Mouse (Mus musculus) sigmoid colon, adult 10 weeks (tissue): ENCODE measurements around the gene Exosc2. TPM values are rescaled to one million over a fixed set of nuclear protein-coding genes. Genes with fewer than 3 reads are reported as not detected.

Source experiments
- polyA plus RNA-seq: library from polyadenylated mRNA; stranded (reverse); fragments of 350-450 nt; fragmentation: Illumina TruSeq; extraction: RNeasy Lipid Tissue Mini Kit (QIAGEN cat#74804); gene quantifications from one replicate; pipeline ENCODE4 v1.2.3, GENCODE M21; 2014; ENCODE audit warnings: low read depth, low replicate concordance

Exosc2 gene
- polyA plus RNA-seq: 10.4 TPM

DNA sequence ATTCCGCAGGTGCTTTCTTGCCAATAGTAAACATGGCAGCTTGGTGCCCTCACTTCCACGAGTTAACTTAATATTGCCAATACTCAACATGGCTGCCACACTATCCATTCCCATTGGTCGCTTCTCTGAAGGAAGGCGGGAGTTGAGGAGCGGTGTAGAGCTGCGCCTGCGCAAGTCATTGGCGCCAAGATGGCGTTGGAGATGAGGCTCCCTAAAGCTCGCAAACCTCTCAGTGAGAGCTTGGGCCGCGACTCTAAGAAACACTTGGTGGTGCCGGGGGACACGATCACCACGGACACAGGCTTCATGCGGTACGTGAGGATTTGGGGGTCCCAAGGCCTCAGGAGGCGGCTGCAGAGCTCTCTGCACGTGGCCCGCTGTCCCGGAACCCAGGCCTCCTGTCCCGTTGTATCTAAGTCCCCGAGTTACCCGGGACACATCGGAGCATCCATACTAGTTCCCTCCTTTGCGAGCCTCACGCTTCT is at the start of gene Exosc2:
TSS of gene Exosc2 (plus strand) at position 165 of the 485 bp plus-strand sequence.

DNA sequence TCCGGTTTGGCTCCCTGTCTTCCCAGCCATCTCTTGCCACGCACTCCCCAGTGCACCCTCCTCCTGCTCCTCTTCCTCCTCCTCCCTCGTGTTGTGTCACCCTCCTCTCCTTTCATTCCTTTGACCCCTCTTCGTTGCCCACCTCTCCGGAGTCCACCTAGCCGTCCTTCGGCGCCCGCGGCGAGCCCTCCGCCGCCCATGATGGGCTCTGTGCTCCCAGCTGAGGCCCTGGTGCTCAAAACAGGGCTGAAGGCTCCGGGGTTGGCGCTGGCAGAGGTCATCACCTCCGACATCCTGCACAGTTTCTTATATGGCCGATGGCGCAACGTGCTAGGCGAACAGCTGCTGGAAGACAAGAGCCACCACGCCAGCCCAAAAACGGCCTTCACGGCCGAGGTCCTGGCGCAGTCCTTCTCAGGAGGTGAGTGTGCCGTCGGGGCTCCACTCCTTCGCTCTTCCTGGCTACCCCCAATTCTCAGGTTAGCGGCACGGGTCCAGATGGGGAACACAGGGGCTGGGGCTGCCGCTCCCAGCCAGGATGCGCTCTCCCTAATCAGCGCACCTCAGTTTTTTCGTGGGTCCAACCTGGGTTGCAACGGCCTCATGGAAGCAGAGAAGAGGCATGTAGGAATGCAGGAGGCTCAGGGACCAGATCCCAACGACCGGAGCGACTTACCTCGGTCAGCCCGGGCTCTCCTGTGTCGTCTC is 30.5 kb upstream of the Exosc2 start, which contains the start of gene Prdm12:
TSS of gene Prdm12 (plus strand) at position 137 of the 708 bp plus-strand sequence.

DNA sequence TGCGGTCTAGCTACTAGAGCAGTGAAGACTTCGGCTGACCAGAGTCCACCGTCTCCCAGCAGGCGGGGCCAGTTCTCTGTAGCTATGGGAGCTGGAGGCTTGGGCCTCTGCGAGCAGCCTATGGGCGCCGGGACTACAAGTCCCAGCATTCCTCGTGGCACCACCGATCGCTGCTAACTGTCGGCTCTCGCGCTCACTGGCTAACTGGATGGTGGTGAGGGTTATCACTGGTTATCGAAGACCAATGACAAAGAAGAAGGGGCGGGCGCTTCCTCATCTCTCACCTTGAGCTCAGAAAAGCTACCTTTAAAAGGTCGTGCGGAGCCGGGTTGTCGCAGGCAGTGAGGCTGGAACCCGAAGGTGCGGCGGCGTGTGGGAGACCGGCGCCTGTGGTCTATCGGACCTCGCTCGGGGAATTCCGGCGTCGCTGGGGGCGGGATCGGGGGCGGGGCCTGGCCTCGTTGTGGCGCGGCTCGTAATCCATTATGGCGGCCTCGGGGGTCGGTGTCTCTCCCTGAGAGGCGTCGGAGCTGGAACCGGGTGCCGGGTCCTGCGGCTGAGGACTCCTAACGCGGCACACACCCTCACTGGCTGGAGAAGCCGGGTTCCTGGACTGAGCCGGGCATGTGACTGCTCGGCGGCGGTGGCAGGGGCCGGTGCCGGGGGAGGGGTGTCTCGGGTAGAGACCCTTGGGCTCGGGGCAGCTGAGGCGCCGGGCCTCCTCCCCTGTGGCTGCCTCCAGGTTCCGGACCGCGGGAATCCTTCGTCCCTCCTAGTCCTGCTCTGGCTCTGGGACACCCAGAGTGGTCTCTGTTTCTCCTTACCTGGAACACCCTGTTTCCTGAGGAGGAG is 17.8 kb downstream of the Exosc2 start, which contains the start of gene Abl1:
TSS of gene Abl1 (plus strand) at position 303 of the 852 bp plus-strand sequence.

Other genes with a start within 250 kb of the Exosc2 start
- gene Ass1, start 200.5 kb upstream of the Exosc2 start, polyA plus RNA-seq: 3.8 TPM
- gene Fubp3, start 98.1 kb upstream of the Exosc2 start, polyA plus RNA-seq: 37.9 TPM
- gene Prdm12, start 30.7 kb upstream of the Exosc2 start, polyA plus RNA-seq: not detected
- gene Abl1, start 17.7 kb downstream of the Exosc2 start, polyA plus RNA-seq: 46.7 TPM
- gene Qrfp, start 139.9 kb downstream of the Exosc2 start, polyA plus RNA-seq: not detected
- not detected for gene Fibcd1, start 175.3 kb downstream of the Exosc2 start, polyA plus RNA-seq
- gene Lamc3, start 216.6 kb downstream of the Exosc2 start, polyA plus RNA-seq: 0.13 TPM